Comparison of ENCODE assay signal across 8 mouse cellular contexts in the genomic region with DNA sequence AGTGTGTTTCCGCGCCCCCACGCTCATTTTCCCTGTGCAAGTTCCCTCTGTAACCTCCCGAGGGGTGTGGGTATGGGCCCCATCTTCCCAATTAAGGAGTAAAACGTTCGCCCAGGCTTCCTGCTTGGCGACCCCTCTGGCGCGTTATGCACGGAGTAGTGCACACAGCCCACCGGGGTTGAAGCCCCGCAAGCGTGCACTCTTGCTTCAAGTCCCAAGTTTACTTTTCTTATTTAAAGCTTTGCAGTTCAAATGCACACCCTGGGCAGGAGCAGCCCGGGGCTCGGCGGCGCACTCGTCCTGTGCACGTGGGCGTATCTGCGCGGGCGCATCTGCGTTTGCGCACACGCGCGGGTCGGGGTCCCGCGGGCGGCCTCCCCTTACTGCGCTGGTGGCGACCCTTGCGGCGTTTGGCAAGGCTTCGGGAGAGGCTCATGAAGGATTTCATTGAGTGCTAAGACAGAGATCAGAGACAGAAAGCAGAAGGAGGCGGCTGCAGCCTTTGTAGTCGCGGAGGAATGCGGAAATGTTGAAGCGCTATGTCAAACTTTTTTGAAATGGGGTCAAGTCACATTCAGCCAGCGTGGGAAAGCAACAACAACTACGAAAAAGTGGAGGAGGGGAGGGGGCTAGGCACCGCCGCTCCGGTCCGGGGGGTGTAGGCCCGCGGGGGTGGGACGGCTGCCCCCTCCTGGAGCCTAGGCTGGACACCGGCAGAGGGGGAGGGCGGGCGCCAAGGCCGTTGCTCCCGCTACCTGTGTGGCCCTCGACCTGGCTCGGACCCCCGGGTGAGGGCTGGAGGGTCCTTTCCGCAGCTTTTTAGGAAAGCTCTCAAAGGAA. TPM values are rescaled to one million over a fixed set of nuclear protein-coding genes. Genes with fewer than 3 reads are reported as not detected.
DNase-seq lines count a peak whose midpoint lies in the region; ATAC-seq and TF ChIP-seq lines count a peak whose summit lies in the region.

No protein-coding gene starts in this region.

- peaks cover 7% of the 10 kb centered on the region for H3K36me3 ChIP-seq in heart, embryonic 10.5 days
- H3K36me3 ChIP-seq in kidney, embryonic 14.5 days (ENCODE audit: control insufficient read depth, insufficient read depth, low read length) = no peaks in the 10 kb centered on the region
- peaks cover 2% of the 10 kb centered on the region; the same call in 1 of the 2 replicates for H3K36me3 ChIP-seq in liver, postnatal 0 days (replicated peaks; ENCODE audit: insufficient read depth, low read length)
- no peaks in the 10 kb centered on the region for H3K36me3 ChIP-seq in neural tube, embryonic 13.5 days

- H3K27ac ChIP-seq in heart, embryonic 10.5 days = peak overlapping the region; percentile 92
- peak overlapping the region; percentile 75 for H3K27ac ChIP-seq in kidney, embryonic 14.5 days (ENCODE audit: low read depth, low read length)
- H3K27ac ChIP-seq in liver, postnatal 0 days (ENCODE audit: low read depth) = peak overlapping the region; percentile 92
- peak overlapping the region; percentile 70 for H3K27ac ChIP-seq in neural tube, embryonic 13.5 days (replicated peaks)

- peak; percentile 16 to 28 for DNase-seq in frontal cortex, postnatal 14 days (ENCODE audit: low spot score in 2 of 2)
- DNase-seq in embryo, embryonic 11 days = peak; percentile 79
- peak; percentile 86 for DNase-seq in heart, embryonic 10.5 days (ENCODE audit: low spot score)
- peak; percentile 63 for DNase-seq in liver, postnatal 0 days
- DNase-seq in testis, postnatal 14 days (ENCODE audit: low spot score) = peak; percentile 55

- TF ChIP-seq CTCF in liver, postnatal 0 days (IDR thresholded peaks at IDR 0.05; ENCODE audit: low read depth) = no peak

- H3K9me3 ChIP-seq in heart, embryonic 10.5 days = no peaks in the 10 kb centered on the region
- peaks cover 2% of the 10 kb centered on the region; the same call in 1 of the 2 replicates for H3K9me3 ChIP-seq in kidney, embryonic 14.5 days (ENCODE audit: control insufficient read depth, low read length)
- no peaks in the 10 kb centered on the region for H3K9me3 ChIP-seq in liver, postnatal 0 days (ENCODE audit: low read length)
- no peaks in the 10 kb centered on the region for H3K9me3 ChIP-seq in neural tube, embryonic 13.5 days

- no peak for ATAC-seq in frontal cortex, adult (ENCODE audit: low TSS enrichment)
- ATAC-seq in kidney, embryonic 14.5 days (ENCODE audit: low FRiP score, low TSS enrichment) = peak; percentile 61
- ATAC-seq in liver, postnatal 0 days = peak; percentile 32
- ATAC-seq in neural tube, embryonic 13.5 days (ENCODE audit: low read depth) = peak; percentile 24

- peak overlapping the region; percentile 77 for H3K9ac ChIP-seq in kidney, embryonic 14.5 days (ENCODE audit: low read depth, low read length)
- H3K9ac ChIP-seq in liver, postnatal 0 days (replicated peaks) = peak overlapping the region; percentile 80
- peak overlapping the region; percentile 70 for H3K9ac ChIP-seq in neural tube, embryonic 13.5 days

- H3K4me3 ChIP-seq in heart, embryonic 10.5 days = peak overlapping the region; percentile 75
- H3K4me3 ChIP-seq in kidney, embryonic 14.5 days (ENCODE audit: low read length) = peak overlapping the region; percentile 68
- H3K4me3 ChIP-seq in liver, postnatal 0 days (ENCODE audit: low read depth, low read length) = peak overlapping the region; percentile 82
- peak overlapping the region; percentile 53 for H3K4me3 ChIP-seq in neural tube, embryonic 13.5 days

- no peaks in the 10 kb centered on the region for H3K4me1 ChIP-seq in heart, embryonic 10.5 days
- no peaks in the 10 kb centered on the region for H3K4me1 ChIP-seq in kidney, embryonic 14.5 days (ENCODE audit: control insufficient read depth, insufficient read depth, low read length)
- peaks cover 2% of the 10 kb centered on the region; the same call in 1 of the 2 replicates for H3K4me1 ChIP-seq in liver, postnatal 0 days (ENCODE audit: insufficient read depth)
- H3K4me1 ChIP-seq in neural tube, embryonic 13.5 days (replicated peaks) = peaks cover 35% of the 10 kb centered on the region

- peak overlapping the region; percentile 93 for H3K4me2 ChIP-seq in kidney, embryonic 14.5 days (replicated peaks; ENCODE audit: low read depth, low read length)
- H3K4me2 ChIP-seq in liver, postnatal 0 days (ENCODE audit: low read depth, low read length) = peak overlapping the region; percentile 99
- H3K4me2 ChIP-seq in neural tube, embryonic 13.5 days = peak overlapping the region; percentile 92

- WGBS in heart, embryonic 10.5 days = under 1% methylated on average over 60 of the region's 60 CpGs
- under 1% methylated on average over 60 of the region's 60 CpGs for WGBS in kidney, embryonic 14.5 days
- WGBS in liver, postnatal 0 days (ENCODE audit: insufficient replicate concordance) = under 1% methylated on average over 59 of the region's 60 CpGs
- under 1% methylated on average over 60 of the region's 60 CpGs for WGBS in neural tube, embryonic 13.5 days

- no peaks in the 10 kb centered on the region for H3K27me3 ChIP-seq in heart, embryonic 10.5 days (ENCODE audit: insufficient read depth, poor library complexity, severe bottlenecking)
- peaks cover 3% of the 10 kb centered on the region; the same call in 1 of the 2 replicates for H3K27me3 ChIP-seq in kidney, embryonic 14.5 days (ENCODE audit: control insufficient read depth, insufficient read depth, low read length)
- H3K27me3 ChIP-seq in liver, postnatal 0 days (ENCODE audit: insufficient read depth, low read length) = no peaks in the 10 kb centered on the region
- H3K27me3 ChIP-seq in neural tube, embryonic 13.5 days = peaks cover 40% of the 10 kb centered on the region

- TF ChIP-seq EP300 in liver, postnatal 0 days (IDR thresholded peaks at IDR 0.05; ENCODE audit: low read depth) = no peak

RNA-seq across cellular contexts. Expression of a gene that starts 0.9 kb away (rescaled TPM):
- 20.9 and 32.4 TPM in 2 replicates for polyA plus RNA-seq in heart, embryonic 10.5 days (2016; fragmentation: Nextera tagmentation; extraction: Ambion mirVana)
- 18.6 and 23.4 TPM in 2 replicates for polyA plus RNA-seq in kidney, embryonic 14.5 days (2014; fragmentation: Nextera tagmentation; extraction: Ambion mirVana)
- 17.1 and 17.3 TPM in 2 replicates for polyA plus RNA-seq in liver, postnatal 0 days (2015; fragmentation: Nextera tagmentation; extraction: Ambion mirVana)
- 16.4 and 17.6 TPM in 2 replicates for polyA plus RNA-seq in neural tube, embryonic 13.5 days (2015; fragmentation: Nextera tagmentation; extraction: Ambion mirVana)

Comparison
In these comparisons a context has a peak if more than half of its experiments do, and no peak if none do; other contexts are left out.
1. DNase-seq: peak in every context shown above with its lines; median percentile 86 in heart, embryonic 10.5 days; 79 in embryo, embryonic 11 days; 63 in liver, postnatal 0 days; 55 in testis, postnatal 14 days; 22 in frontal cortex, postnatal 14 days.